Mouse (Mus musculus) kidney, adult 18-20 months (tissue): ENCODE results near the gene Slfn9.
A peak's percentile ranks its signal among the peaks of the same experiment; 100 is the strongest.
"Not testable (repeated sequence)": the region's sequence is repeated elsewhere in the genome, so short reads cannot be mapped to it uniquely, and the experiment has no call there.

Experiments used
- DNase-seq: peaks from one replicate; pipeline ENCODE4 v3.0.0; 2021

Slfn9 gene

DNA sequence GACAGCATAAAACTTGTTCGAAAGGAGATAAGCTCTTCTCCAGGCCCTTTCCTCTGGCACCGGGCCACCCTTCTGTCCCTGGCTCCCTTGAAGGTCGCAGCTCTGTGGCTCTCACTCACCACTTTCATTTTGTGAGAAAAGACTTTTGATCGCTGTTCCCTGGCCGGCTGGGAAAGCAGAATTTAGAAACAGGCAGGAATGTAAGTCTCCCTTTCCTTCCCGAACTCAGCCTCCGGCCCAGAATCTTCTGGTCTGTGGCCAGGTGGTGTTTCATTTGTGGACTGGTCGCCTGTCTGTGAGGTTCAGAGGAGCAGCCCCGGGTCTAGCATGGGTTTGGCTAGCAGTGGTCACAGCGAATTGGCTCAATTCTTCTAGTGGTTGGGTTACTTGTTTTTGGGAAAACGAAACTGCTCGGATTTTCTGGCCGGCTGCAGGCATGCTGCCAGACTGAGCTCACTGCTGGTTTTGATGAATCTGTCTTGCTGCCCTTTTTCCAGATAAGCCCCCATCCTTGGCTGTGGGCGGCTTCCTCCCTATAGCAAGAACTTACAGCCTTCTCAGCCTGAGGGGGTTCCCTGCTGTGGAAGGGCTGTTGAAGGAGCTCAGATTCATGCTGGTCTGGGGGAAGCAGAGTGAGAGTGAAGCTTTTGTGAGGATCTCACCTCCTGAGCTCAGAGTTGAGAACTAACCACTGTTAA is at the start of gene Slfn9:
TSS of gene Slfn9 (minus strand) at position 362 of the 698 bp plus-strand sequence.
- peak; percentile 46 for DNase-seq

DNA sequence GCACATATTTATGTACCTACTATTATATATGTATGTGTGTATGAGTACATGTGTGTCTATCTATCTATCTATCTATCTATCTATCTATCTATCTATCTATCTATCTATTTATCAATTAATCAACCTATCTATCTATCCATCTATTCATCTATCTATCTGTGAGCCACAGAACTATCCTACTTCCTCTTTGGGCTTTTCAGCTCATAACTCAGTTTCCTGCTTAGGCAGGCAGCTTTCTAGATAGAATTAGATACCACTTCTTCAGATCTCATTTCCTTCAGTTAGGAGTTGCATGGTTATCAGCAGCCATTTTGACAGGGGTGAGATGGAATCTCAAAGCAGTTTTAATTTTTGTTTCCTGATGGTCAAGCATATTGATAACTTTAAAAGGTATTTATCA is 49.4 kb upstream of the Slfn9 start:
- no peak for DNase-seq

DNA sequence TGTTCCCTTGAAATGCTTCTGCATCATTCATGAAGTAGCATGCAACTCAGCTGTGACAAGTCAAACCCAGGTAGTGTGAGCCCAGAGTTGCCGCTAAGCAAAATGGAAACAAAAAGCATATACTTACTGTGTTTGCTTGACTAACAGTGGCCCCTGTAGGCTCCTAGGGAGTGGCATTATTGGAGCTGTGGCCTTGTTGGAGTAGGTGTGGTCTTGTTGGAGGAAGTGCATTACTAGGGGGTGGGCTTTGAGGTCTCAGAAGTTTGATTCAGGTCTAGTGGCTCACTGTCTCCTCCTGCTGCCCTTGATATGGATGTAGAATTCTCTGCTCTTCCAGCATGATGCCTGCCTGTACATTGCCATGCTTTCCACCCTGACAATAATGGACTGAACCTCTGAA is 48.7 kb upstream of the Slfn9 start:
- no peak for DNase-seq

DNA sequence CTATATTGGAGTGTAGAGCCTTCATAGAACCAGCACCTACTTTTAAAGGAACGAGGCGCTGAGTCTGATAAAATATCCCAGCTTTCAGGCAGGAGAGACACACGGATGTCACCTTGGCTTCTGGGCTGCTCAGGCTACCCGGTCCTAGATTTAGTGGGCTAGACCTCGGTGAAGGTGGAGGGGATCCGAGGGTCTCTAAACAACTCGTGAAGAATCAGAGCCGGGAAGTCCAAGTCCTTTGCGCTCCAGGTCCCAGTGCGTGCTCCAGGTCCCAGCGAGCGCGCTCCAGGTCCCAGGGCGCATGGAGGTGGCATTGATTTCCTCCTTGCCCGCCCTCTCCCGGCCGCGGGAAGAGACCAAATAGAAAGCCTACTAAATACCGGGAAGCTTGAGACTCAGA is 48.2 kb upstream of the Slfn9 start:
- DNase-seq = no peak

DNA sequence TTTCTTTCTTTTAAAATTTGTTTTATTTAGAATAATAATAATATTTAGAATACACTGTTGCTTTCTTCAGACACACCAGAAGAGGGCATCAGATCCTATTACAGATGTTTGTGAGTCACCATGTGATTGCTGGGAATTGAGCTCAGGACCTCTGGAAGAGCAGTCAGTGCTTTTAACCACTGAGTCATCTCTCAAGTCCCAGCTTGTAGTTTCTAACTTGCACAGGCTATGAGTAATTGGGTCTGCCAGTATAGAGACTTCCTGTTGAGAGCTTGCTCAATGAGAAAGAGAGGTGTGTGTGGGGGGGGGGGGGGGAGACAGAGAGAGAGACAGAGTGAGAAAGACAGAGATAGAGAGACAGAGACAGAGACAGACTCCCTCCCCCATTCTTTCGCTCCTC is 47.5 kb upstream of the Slfn9 start:
- no peak for DNase-seq

DNA sequence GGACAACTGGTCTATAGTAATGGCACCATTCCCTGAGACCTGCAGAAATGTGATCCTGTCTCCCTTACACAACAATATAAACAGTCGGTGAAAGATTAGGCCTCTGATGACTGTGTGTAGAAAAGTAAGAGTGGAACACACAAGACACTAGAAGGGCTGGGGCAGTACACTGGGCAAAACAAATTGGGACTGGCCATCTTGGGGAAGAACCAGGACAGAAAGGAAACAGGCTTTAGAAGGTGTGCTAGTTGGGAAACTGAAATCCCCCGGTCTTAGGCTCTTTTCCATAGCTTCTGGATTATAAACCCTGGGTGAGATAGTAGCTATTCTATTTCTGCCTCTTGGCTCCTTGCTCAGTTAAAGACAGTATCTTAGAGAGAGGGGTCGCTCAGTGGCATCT is 47.1 kb upstream of the Slfn9 start:
- DNase-seq = not testable (repeated sequence)

DNA sequence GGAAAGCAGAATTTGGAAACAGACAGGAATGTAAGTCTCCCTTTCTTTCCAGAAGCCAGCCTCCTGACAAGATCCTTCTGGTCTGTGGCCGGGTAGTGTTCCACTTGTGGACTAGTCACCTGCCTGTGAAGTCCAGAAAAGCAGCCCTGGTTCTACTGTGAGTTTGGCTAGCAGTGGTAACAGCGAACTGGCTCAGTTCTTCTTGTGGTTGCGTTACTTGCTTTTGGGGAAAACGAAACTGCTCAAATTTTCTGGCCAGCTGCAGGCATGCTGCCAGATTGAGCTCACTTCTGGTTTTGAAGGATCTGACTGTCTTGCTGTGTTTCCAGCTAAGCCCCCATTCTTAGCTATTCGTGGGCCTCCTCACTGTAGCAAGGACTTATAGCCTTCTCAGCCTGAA is 29.0 kb upstream of the Slfn9 start, which contains the start of gene Slfn8:
TSS of gene Slfn8 (minus strand) at position 190 of the 400 bp plus-strand sequence.
- DNase-seq = peak; percentile 8

DNA sequence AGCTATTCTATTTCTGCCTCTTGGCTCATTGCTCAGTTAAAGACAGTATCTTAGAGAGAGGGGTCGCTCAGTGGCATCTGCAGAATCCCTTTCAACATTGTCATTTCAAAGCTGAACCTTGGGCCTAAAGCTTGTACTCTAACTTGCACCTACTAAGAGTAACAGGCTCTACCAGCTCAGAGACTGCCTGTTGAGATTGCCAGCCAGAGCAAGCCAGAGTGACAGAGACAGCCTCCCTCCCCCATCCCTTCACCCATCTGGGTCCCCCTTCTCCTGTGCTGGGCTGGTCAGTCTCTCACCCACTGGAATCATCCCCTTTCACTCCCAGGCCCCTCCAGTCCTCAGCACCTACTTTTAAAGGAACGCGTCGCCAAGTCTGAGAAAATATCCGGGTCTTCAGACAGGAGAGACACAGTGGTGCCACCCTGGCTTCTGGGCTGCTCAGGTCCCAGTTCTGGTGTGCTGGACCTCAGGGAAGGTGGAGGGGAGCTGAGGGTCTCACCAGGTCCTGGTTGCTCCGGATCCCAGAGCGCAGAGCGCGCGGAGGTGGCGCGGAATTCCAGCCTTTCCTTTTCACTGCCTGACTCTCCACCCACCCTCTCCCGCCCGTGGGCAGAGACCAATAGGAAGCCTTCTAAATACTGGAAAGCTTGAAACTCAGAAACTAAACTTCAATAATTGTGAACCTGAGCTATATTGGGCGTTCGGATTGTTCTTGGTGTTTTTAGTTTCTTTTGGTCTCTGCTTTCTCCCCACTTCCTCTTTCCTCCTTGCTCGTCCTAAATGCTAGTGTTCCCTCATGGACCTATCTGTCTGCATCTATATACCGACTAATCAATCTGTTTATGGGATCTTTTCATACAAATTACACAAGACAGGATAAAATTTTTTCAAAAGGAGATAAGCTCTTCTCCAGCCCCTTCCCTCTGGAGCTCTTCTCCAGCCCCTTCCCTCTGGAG is 28.2 kb upstream of the Slfn9 start:
- DNase-seq = not testable (repeated sequence)

DNA sequence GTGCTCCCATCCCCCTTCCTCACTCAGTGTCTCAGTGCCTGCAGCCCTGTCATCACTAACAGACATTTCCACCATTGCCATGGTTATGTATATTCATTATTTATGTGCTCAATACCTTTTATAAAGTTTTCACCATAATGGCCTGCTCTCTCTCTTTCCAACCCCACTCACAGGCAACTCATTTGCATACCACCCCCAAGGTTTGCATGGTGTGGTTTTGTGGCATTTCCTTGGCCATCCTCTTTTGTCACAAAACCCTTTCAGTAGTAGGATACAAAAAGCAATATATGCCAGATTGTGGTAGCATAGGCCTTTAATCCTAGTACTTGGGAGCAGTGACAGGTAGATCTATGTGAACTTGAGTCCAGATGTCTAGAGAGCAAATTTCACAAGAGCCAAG is 24.5 kb upstream of the Slfn9 start:
- DNase-seq = no peak

DNA sequence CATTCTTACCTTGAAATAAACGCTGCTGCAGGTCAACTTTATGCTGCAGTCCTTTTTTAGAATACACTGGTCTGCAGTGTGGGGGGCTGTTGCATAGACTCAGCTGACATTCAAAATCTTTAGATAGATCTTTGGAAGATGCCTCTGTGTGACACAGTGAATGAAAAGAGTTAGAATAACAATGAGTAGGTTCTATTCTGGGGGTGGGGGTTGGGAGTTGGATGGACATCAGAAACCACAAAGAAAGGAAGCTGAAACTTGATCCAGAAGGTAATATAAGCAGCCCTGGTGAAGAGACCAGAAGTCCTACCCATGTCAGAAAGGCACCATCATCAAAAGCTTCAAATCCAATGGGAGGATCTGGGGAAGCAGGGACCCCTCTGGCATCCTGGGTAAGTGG is 21.7 kb upstream of the Slfn9 start:
- DNase-seq = no peak

DNA sequence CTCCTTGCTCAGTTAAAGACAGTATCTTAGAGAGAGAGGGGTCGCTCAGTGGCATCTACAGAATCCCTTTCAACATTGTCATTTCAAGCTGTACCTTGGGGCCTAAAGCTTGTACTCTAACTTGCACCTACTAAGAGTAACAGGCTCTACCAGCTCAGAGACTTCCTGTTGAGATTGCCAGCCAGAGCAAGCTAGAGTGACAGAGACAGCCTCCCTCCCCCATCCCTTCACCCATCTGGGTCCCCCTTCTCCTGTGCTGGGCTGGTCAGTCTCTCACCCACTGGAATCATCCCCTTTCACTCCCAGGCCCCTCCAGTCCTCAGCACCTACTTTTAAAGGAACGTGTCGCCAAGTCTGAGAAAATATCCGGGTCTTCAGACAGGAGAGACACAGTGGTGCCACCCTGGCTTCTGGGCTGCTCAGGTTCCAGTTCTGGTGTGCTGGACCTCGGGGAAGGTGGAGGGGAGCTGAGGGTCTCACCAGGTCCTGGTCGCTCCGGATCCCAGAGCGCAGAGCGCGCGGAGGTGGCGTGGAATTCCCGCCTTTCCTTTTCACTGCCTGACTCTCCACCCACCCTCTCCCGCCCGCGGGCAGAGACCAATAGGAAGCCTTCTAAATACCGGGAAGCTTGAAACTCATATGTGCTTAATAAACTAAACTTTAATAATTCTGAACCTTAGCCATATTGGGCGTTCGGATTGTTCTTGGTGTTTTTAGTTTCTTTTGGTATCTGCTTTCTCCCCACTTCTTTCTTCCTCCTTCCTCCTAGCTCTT is 831 bp downstream of the Slfn9 start:
- DNase-seq = peak; percentile 19

DNA sequence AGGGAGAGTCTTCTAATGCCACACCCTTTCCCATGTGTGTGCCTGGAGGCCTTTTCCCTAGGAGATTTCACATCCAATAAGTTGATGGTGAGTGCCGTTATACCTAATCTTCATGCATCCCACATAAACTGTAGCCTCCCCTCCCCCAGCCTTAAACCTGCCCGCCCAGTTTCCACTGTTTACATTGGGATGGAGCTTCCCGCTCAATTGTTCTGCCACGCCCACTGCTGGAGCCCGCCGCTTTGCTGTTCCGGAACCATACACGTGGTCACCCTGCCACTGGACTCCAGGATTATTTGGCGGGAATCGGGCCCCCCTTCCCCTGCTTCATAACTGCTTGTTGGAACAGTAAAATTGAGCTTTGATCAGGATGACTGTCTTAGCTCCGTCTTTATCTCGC is 2.3 kb downstream of the Slfn9 start:
- no peak for DNase-seq

DNA sequence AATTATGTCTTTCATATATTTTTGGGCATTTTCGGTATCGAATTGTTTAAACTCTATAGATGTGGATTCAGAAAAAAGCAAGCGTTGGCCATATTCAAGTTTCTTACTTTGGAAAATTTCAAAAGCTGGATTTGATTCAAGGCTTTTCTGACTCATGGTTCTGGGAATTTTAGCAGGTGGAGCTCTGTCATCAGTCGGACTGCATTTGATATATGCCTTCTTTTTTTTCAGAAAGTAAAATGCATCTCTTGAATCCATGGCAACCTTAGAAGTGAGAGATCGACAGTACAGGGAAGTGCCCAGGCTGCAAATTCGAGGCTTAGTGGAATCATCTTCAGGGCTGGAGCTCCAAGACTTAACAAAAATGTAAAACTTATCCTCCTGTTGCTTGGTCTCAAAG is 4.0 kb downstream of the Slfn9 start:
- DNase-seq = no peak

DNA sequence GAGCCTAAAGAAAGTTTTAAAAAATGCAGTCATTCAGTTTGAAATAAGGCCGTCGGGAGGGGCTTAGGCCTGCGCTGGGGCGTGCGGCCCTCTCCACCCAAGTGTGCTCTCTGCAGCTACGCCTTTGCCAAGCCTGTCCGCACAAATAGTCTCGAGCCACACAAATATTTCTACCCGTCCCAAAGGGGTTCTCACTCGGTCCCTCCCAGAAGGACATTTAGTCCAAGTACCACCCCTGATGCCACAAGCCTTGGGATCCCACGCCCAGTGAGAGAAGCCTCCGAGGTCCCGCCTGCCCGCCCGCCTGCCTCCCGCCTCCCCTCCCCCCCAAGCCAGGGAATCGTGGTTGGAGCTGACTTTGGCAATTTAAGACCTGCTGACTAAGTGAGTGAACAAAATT is 8.4 kb downstream of the Slfn9 start:
- no peak for DNase-seq

DNA sequence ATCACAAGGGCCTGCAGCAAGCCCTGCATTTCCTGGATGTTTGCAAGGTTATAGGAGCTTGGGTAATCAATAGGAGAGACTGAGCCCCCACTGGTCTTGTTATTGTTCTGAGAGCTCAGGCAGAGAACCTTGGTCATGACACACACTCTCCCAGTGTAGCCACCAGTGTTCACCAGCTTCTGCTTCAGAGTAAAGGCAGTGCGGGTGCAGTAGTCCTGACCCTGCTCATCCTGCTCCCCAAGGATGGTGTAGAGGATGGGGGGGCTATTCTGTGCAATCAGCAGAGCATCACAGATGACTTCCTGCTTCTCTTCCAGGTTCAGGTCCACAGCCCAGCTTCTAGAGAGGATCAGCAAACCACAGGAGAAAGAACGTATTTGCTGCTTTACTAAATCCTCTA is 9.2 kb downstream of the Slfn9 start:
- not testable (repeated sequence) for DNase-seq

DNA sequence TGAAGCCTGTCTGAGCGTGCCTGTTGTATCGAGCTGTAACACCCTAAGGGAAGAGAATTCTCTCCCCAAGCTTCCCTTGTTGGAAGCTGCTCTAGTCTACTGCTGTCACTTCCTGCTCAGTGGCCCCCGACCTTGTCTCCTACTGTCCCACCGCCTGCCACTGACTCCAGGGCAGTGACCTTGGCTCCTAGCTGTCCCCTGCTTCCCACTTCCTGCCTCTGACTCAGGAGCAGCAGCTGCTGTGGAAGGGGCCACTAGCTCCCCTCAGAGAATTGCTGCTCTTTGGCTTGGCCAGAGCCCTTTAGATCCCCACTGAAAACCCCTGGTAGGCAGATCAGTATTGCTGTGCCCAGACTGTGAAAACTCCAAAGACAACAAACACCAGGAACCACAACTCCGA is 17.7 kb downstream of the Slfn9 start:
- DNase-seq = peak; percentile 23

DNA sequence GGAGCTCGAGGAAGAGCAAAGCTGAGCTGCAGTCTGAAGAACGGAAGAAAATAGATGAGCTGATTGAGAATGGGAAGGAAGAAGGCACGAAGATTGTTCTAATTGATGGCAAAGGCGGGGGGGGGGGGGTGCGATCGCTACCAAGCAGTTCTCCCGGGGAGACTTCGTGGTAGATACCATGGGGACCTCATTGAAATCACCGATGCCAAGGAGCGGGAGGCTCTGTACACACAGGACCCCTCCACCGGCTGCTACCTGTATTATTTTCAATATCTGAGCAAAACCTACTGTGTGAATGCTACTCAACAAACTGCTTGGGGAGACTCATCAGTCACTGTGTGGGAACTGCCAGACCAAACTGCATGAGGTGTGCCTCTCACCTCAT is 20.0 kb downstream of the Slfn9 start:
- no peak for DNase-seq

DNA sequence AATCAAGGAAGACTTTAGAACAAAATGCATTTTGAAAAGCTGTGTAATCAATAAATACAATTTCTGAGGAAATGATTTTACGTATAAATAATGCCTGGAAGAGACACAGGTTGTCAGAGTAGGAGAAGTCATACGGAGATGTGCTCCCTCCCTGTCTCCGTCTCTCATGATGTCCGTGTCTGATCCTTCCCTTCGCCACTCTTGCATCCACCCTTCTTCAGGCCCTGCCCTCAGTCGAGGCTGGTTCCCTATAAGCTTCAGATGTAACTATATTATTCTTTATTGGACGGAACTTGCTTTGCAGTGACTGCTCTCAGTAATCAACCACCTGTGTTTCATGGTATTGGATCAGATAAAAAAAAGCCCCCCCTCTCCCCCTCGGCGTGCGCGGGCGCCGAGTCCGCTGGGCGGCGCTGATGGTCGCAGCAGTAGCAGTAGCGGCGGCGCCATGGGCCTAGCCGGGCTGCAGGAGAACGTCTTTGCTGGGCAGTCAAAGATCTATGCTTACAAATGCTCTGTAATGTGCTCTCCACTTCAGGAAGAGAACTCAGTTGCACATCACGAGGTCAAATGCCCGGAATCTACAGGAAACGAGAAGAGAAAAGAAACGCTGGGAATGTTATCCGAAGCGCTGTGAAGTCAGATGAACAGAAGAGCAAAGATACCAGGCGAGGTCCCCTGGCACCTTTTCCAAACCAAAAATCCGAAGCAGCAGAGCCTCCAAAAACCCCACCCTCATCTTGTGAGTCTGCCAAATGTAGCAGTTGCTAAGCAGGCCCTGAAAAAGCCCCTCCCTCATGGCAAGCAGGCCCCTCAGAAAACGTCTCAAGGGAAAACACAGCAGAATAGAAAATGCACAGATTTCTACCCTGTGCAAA is 20.7 kb downstream of the Slfn9 start:
- DNase-seq = no peak

DNA sequence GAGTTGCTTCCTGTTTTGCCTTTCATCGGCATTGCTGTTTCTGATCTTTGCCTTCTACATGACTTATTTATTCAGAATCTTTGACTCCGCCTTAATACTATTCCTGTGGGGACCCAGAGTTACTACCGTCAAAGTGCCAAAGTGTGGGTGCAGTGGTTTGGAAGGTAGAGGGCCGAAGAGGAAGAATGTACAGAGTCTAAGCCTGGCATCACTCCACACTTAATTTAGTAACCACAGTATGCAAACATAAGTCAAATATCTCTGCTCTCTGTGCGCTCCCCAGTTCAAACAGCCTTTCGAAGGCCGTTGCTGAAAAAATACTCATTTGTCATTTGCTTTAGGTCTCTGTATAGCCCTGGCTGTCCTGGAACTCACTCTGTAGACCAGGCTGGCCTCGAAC is 29.4 kb downstream of the Slfn9 start:
- DNase-seq = no peak

DNA sequence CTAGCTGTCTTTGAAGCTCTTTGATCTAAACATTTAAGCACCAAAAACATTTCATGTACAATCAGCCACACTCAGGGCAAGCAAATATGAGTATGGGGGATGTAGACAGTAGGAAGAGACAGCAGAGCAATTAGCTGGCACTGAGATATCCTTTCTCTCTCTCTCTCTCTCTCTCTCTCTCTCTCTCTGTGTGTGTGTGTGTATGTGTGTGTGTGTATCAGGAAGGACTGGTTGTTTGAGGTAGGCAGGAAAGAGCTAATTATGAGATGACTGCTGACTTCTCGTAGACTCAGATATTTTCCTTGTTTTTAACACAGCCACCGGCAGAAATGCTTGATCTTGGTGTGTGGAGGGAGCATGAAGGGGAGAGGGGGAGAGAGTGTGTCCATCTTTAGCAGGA is 29.9 kb downstream of the Slfn9 start:
- no peak for DNase-seq

DNA sequence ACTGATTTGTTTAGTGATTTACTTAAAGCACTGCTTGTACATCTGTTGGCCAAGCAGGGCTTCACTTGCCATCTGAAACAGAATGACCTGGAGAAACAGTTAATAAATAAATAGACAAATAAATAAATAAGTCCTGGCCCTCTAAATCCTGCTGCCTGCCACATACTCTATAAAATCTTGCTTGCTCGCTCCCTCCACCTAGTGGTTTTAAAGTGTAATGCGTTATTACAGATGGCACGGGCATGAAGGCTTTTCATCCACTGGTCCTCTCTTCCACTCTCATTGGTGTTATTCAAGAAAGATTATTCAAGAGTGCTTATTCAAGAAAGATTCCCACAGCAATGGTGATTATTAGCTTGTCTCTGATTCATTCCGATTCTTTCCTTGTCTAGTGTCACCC is 32.0 kb downstream of the Slfn9 start:
- DNase-seq = no peak

DNA sequence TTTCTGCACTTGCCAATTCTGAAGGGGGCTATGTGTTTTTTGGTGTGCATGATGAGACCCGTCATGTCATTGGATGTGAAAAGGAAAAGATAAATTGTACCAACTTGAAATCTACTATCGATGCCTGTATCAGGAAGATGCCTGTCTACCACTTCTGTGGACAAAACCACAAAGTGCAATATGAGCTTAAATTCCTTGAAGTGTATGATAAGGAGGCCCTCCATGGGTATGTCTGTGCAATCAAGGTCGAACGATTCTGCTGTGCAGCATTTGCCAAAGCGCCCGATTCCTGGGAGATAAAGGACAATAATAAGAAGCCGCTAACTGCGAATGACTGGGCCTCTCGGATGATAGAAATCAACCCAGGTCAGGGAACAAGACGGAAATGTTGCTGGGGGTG is 34.7 kb downstream of the Slfn9 start:
- no peak for DNase-seq
